Mouse (Mus musculus) olfactory bulb, adult 2 months (tissue): ENCODE results near the gene Muc13.

ENCODE experiments used
- CTCF ChIP-seq: fragments of 200-500 bp; IDR thresholded peaks from 2 replicates; pipeline ENCODE4 v1.5.1; 2012; ENCODE audit warnings: low read depth, mild to moderate bottlenecking, low read length, moderate library complexity; ENCODE audit not compliant: insufficient read depth
- POLR2A ChIP-seq: fragments of 200-500 bp; IDR thresholded peaks from 2 replicates; pipeline ENCODE4 v1.6.1; 2012; ENCODE audit warnings: mild to moderate bottlenecking, low read depth, low read length, moderate library complexity; ENCODE audit not compliant: insufficient read depth

DNA sequence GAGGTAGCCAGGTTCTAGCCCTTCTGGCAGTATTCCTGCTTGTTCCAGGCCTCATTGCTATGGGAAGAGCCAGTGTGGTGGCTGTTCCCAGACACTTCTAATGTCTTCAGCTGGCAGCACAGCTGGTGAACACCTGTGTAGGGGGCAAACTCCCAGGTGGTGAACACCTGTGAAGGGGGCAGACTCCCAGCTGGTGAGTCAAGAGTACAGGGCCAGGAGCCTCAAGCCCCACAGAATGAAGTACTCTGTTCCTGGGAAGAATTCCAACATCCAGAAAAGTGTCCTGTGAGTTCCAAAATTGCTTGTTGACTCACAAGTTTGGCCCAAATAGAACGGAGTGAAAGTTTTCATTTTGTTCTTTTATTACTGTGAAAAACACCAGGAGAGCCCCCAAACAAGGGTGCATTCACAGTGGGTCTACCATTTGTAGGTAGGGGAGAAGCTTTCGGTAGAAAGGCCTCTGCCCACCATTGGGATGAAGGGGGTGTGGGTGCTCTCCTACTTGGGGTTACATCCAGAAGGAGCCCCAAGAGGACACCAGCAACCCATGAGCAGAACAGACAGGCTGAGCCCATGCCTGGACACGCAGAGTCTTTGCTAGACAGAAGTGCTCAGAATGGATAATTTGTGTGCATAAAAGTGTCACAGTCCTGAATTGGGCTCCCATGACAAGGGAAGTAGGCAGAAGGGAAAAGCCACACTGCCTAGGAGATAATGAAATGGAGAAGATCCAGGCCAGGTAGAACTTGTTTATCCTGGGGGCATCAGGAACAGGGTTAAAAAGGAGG, 25.2 kb upstream of the Muc13 start:
- TF ChIP-seq POLR2A, result no peak
- no peak for TF ChIP-seq CTCF
